In genomic region chr16:85901581-85901910, GRCm38 (mm10) we compare ENCODE assay signal across 8 mouse cellular contexts. TPM values are rescaled to one million over a fixed set of nuclear protein-coding genes. Genes with fewer than 3 reads are reported as not detected.
DNase-seq lines count a peak whose midpoint lies in the region; ATAC-seq lines count a peak whose summit lies in the region.

Adamts5 (minus strand) TSS chr16:85901828.

- H3K9me3 ChIP-seq in erythroblast, embryonic 14.5 days (ENCODE audit: control insufficient read depth, low read length), result peaks cover 13% of the 10 kb centered on the region; the same call in 1 of the 2 replicates
- H3K9me3 ChIP-seq in intestine, embryonic 16.5 days (ENCODE audit: control insufficient read depth, low read length), result no peaks in the 10 kb centered on the region
- H3K9me3 ChIP-seq in midbrain, embryonic 13.5 days, result no peaks in the 10 kb centered on the region

- H3K27me3 ChIP-seq in erythroblast, embryonic 14.5 days (ENCODE audit: control insufficient read depth), result peaks cover 39% of the 10 kb centered on the region
- peaks cover 15% of the 10 kb centered on the region for H3K27me3 ChIP-seq in intestine, embryonic 16.5 days (replicated peaks; ENCODE audit: control insufficient read depth, insufficient read depth, low read length)
- peaks cover 22% of the 10 kb centered on the region for H3K27me3 ChIP-seq in midbrain, embryonic 13.5 days

- peak within 1 kb of the TSS; percentile 66 for H3K9ac ChIP-seq in intestine, embryonic 16.5 days (ENCODE audit: low read depth, low read length)
- peak within 1 kb of the TSS; percentile 74 for H3K9ac ChIP-seq in midbrain, embryonic 13.5 days (replicated peaks)

- H3K4me1 ChIP-seq in erythroblast, embryonic 14.5 days (ENCODE audit: control insufficient read depth), result no peaks in the 10 kb centered on the region
- H3K4me1 ChIP-seq in intestine, embryonic 16.5 days (ENCODE audit: control insufficient read depth, insufficient read depth, low read length), result peaks cover 9% of the 10 kb centered on the region
- H3K4me1 ChIP-seq in midbrain, embryonic 13.5 days (replicated peaks), result peaks cover 17% of the 10 kb centered on the region

- no peaks in the 10 kb centered on the region for H3K36me3 ChIP-seq in erythroblast, embryonic 14.5 days (ENCODE audit: control insufficient read depth)
- no peaks in the 10 kb centered on the region for H3K36me3 ChIP-seq in intestine, embryonic 16.5 days (ENCODE audit: control insufficient read depth, insufficient read depth, low read length)
- H3K36me3 ChIP-seq in midbrain, embryonic 13.5 days, result no peaks in the 10 kb centered on the region

- peak within 1 kb of the TSS; percentile 85 for H3K4me2 ChIP-seq in intestine, embryonic 16.5 days (ENCODE audit: low read depth, low read length)
- H3K4me2 ChIP-seq in midbrain, embryonic 13.5 days (replicated peaks), result peak within 1 kb of the TSS; percentile 95

- H3K27ac ChIP-seq in intestine, embryonic 16.5 days (ENCODE audit: low read length), result 0 out of 2 replicates have a peak within 1 kb of the TSS, but pooled peaks have one; percentile 4
- H3K27ac ChIP-seq in midbrain, embryonic 13.5 days, result 0 out of 2 replicates have a peak within 1 kb of the TSS, but pooled peaks have one; percentile 19

- ATAC-seq in erythroblast, adult 5-6 weeks (replicated peaks; ENCODE audit: low FRiP score, poor library complexity, severe bottlenecking), result no peak
- ATAC-seq in intestine, embryonic 16.5 days, result no peak
- no peak for ATAC-seq in midbrain, embryonic 13.5 days

- peak within 1 kb of the TSS; percentile 30 for H3K4me3 ChIP-seq in erythroblast, embryonic 14.5 days (replicated peaks)
- peak within 1 kb of the TSS; percentile 63 for H3K4me3 ChIP-seq in intestine, embryonic 16.5 days (ENCODE audit: low read length)
- H3K4me3 ChIP-seq in midbrain, embryonic 13.5 days (replicated peaks), result peak within 1 kb of the TSS; percentile 61

- no peak for DNase-seq in adrenal gland, postnatal 10 days
- DNase-seq in gastrocnemius, postnatal 25 days, result peak; percentile 25
- DNase-seq in T-cell, adult 2 months (ENCODE audit: low spot score), result no peak
- no peak for DNase-seq in adipocyte (ENCODE audit: low spot score)

- 9% methylated on average over 13 of the region's 13 CpGs for WGBS in intestine, embryonic 16.5 days
- WGBS in midbrain, embryonic 13.5 days, result 5% methylated on average over 13 of the region's 13 CpGs

RNA-seq across cellular contexts. Expression of gene Adamts5, which starts in this region (rescaled TPM):
- not detected in 2 replicates for polyA plus RNA-seq in erythroblast, embryonic 14.5 days (2012)
- not detected in 2 replicates for total RNA-seq in erythroblast, adult 5-6 weeks (2015; ENCODE audit: low replicate concordance)
- not detected in 2 replicates for total RNA-seq in erythroblast, adult 5-6 weeks (2017; ENCODE audit: low replicate concordance)
- total RNA-seq in adrenal gland, postnatal 10 days (2021), result 10 to 100 TPM; 10.0 to 10.3 TPM
- total RNA-seq in gastrocnemius, postnatal 25 days (2021), result 1 to 10 TPM; 5.8 to 7.2 TPM
- polyA plus RNA-seq in intestine, embryonic 16.5 days (2015; fragmentation: Nextera tagmentation; extraction: Ambion mirVana), result 1.3 TPM in 2 replicates
- polyA plus RNA-seq in midbrain, embryonic 13.5 days (2015; fragmentation: Nextera tagmentation; extraction: Ambion mirVana), result 0.93 and 1.1 TPM in 2 replicates

Comparison
In these comparisons a context has a peak if more than half of its experiments do, and no peak if none do; other contexts are left out.
1. RNA of gene Adamts5 (total RNA-seq): 10.0 to 10.3 TPM in adrenal gland, postnatal 10 days and 5.8 to 7.2 TPM in gastrocnemius, postnatal 25 days; not detected in erythroblast, adult 5-6 weeks; every median in the first group is over 4 times any median in the second.
2. Peak in every context shown above with its lines, with median percentiles within 50 percentile points of each other: H3K4me3 ChIP-seq.